Mouse (Mus musculus) MEL (cell line): ENCODE results near the gene Tmem120a. TPM values are rescaled to one million over a fixed set of nuclear protein-coding genes. Genes with fewer than 3 reads are reported as not detected.

Experiments
- DNase-seq: peaks from one replicate; pipeline ENCODE4 v3.0.0; 2011; ENCODE audit warnings: low read depth, low spot score
- H3K27ac ChIP-seq: 2 replicates; pipeline ENCODE4 v1.5.1; 2012; ENCODE audit warnings: low read depth, mild to moderate bottlenecking, control low read depth, low read length, moderate library complexity; ENCODE audit not compliant: control insufficient read depth
- H3K27me3 ChIP-seq, 2 experiments: fragments of 150-350 bp in 1 of 2; sonication (generic) in 1 of 2; 2 replicates each; pipeline ENCODE4 v1.6.1; 2012; ENCODE audit warnings: low read length in 2 of 2, mild to moderate bottlenecking in 2 of 2, improper control_type of control experiment in 1 of 2, moderate library complexity in 1 of 2; ENCODE audit not compliant: insufficient read depth in 2 of 2, control insufficient read depth in 1 of 2
- H3K36me3 ChIP-seq, 2 experiments: 2 replicates each; pipeline ENCODE4 v1.6.1; 2012 to 2014; ENCODE audit warnings: low read length in 2 of 2, improper control_type of control experiment in 1 of 2, inconsistent platforms in 1 of 2, mild to moderate bottlenecking in 1 of 2; ENCODE audit not compliant: insufficient read depth in 2 of 2, control insufficient read depth in 1 of 2
- H3K4me1 ChIP-seq, 2 experiments: fragments of 150-350 bp in 1 of 2; sonication (generic) in 1 of 2; 2 replicates each; pipeline ENCODE4 v1.6.1; 2012; ENCODE audit warnings: low read length in 2 of 2, improper control_type of control experiment in 1 of 2, mild to moderate bottlenecking in 1 of 2; ENCODE audit not compliant: insufficient read depth in 2 of 2, control insufficient read depth in 1 of 2
- H3K4me3 ChIP-seq, 2 experiments: fragments of 150-350 bp in 1 of 2; sonication (generic) in 1 of 2; 2 replicates each; pipeline ENCODE4 v1.5.1; 2012; ENCODE audit warnings: low read depth in 2 of 2, low read length in 2 of 2, mild to moderate bottlenecking in 2 of 2, moderate library complexity in 2 of 2, control low read depth in 1 of 2, improper control_type of control experiment in 1 of 2; ENCODE audit not compliant: control insufficient read depth in 1 of 2, insufficient read depth in 1 of 2
- H3K79me2 ChIP-seq: 2 replicates; pipeline ENCODE4 v1.6.1; 2012; ENCODE audit warnings: mild to moderate bottlenecking, low read length, moderate library complexity; ENCODE audit not compliant: control insufficient read depth, poor library complexity, insufficient read depth
- H3K9ac ChIP-seq: 2 replicates; pipeline ENCODE4 v1.6.1; 2012; ENCODE audit warnings: low read depth, mild to moderate bottlenecking, control low read depth, low read length, moderate library complexity; ENCODE audit not compliant: control insufficient read depth, poor library complexity, severe bottlenecking
- H3K9me3 ChIP-seq: fragments of 150-350 bp; sonication (generic); replicated peaks from 2 replicates; pipeline ENCODE4 v1.6.1; 2012; ENCODE audit warnings: mild to moderate bottlenecking, low read length, improper control_type of control experiment, moderate library complexity; ENCODE audit not compliant: insufficient read depth
- BHLHE40 ChIP-seq: IDR thresholded peaks from 2 replicates; pipeline ENCODE4 v1.6.1; 2012; ENCODE audit warnings: low read depth, mild to moderate bottlenecking, inconsistent platforms, low read length, improper control_type of control experiment, borderline replicate concordance
- CHD1 ChIP-seq: IDR thresholded peaks from 2 replicates; pipeline ENCODE4 v1.6.1; 2012; ENCODE audit warnings: low read depth, mild to moderate bottlenecking, inconsistent platforms, low read length, improper control_type of control experiment
- CTCF ChIP-seq, 3 experiments: IDR thresholded peaks in 2 of 3; conservative IDR thresholded peaks in 1 of 3; 2 replicates each; pipeline ENCODE4 v1.5.1; 2011 to 2012; ENCODE audit warnings: low read length in 3 of 3, low read depth in 2 of 3, mild to moderate bottlenecking in 2 of 3, improper control_type of control experiment in 1 of 3, inconsistent platforms in 1 of 3, mixed read lengths in 1 of 3, moderate library complexity in 1 of 3; ENCODE audit not compliant: control insufficient read depth in 1 of 3, insufficient read depth in 1 of 3, poor library complexity in 1 of 3, severe bottlenecking in 1 of 3
- ETS1 ChIP-seq: IDR thresholded peaks from 2 replicates; pipeline ENCODE4 v1.6.1; 2012; ENCODE audit warnings: low read depth, mild to moderate bottlenecking, inconsistent platforms, low read length, improper control_type of control experiment, moderate library complexity
- GATA1 ChIP-seq: IDR thresholded peaks from 2 replicates; pipeline ENCODE4 v1.6.1; 2011; ENCODE audit warnings: low read depth, low read length, improper control_type of control experiment
- HCFC1 ChIP-seq: IDR thresholded peaks from 2 replicates; pipeline ENCODE4 v1.6.1; 2012; ENCODE audit warnings: low read depth, mild to moderate bottlenecking, inconsistent platforms, low read length, improper control_type of control experiment, moderate library complexity
- MAX ChIP-seq: IDR thresholded peaks from 2 replicates; pipeline ENCODE4 v1.6.1; 2011; ENCODE audit warnings: low read length, improper control_type of control experiment
- MEF2A ChIP-seq: IDR thresholded peaks from 2 replicates; pipeline ENCODE4 v1.6.1; 2014; ENCODE audit warnings: low read depth, mild to moderate bottlenecking, inconsistent platforms, low read length, improper control_type of control experiment; ENCODE audit not compliant: poor library complexity, insufficient replicate concordance, severe bottlenecking; ENCODE audit errors: extremely low read depth
- MYC ChIP-seq: IDR thresholded peaks from 2 replicates; pipeline ENCODE4 v1.6.1; 2011; ENCODE audit warnings: low read depth, mild to moderate bottlenecking, low read length, improper control_type of control experiment, moderate library complexity
- NELFE ChIP-seq: IDR thresholded peaks from 2 replicates; pipeline ENCODE4 v1.6.1; 2011; ENCODE audit warnings: low read depth, low read length, improper control_type of control experiment
- POLR2A ChIP-seq, 2 experiments: IDR thresholded peaks; 2 replicates each; pipeline ENCODE4 v1.6.1; 2011 to 2012; ENCODE audit warnings: low read length in 2 of 2, mild to moderate bottlenecking in 2 of 2, control low read depth in 1 of 2, improper control_type of control experiment in 1 of 2, low read depth in 1 of 2, moderate library complexity in 1 of 2; ENCODE audit not compliant: control insufficient read depth in 1 of 2, insufficient read depth in 1 of 2, poor library complexity in 1 of 2
- POLR2AphosphoS5 ChIP-seq: IDR thresholded peaks from 2 replicates; pipeline ENCODE4 v1.6.1; 2012; ENCODE audit warnings: low read depth, borderline replicate concordance, mild to moderate bottlenecking, inconsistent platforms, low read length, moderate library complexity, mixed read lengths
- RAD21 ChIP-seq: IDR thresholded peaks from 2 replicates; pipeline ENCODE4 v1.6.1; 2011; ENCODE audit warnings: mild to moderate bottlenecking, low read depth, low read length, improper control_type of control experiment
- RCOR1 ChIP-seq: IDR thresholded peaks from 2 replicates; pipeline ENCODE4 v1.6.1; 2012; ENCODE audit warnings: low read depth, mild to moderate bottlenecking, inconsistent platforms, low read length, improper control_type of control experiment
- SIN3A ChIP-seq: IDR thresholded peaks from 2 replicates; pipeline ENCODE4 v1.6.1; 2012; ENCODE audit warnings: low read length, improper control_type of control experiment, inconsistent platforms
- SMC3 ChIP-seq: IDR thresholded peaks from 2 replicates; pipeline ENCODE4 v1.6.1; 2011; ENCODE audit warnings: low read depth, low read length, improper control_type of control experiment
- UBTF ChIP-seq: IDR thresholded peaks from 2 replicates; pipeline ENCODE4 v1.6.1; 2012; ENCODE audit warnings: low read depth, mild to moderate bottlenecking, inconsistent platforms, low read length, improper control_type of control experiment, moderate library complexity, borderline replicate concordance; ENCODE audit not compliant: insufficient read depth
- ZC3H11A ChIP-seq: IDR thresholded peaks from 2 replicates; pipeline ENCODE4 v1.6.1; 2012; ENCODE audit warnings: low read depth, mild to moderate bottlenecking, inconsistent platforms, low read length, improper control_type of control experiment
- ZKSCAN1 ChIP-seq: IDR thresholded peaks from 2 replicates; pipeline ENCODE4 v1.6.1; 2012; ENCODE audit warnings: low read depth, mild to moderate bottlenecking, inconsistent platforms, low read length, improper control_type of control experiment, moderate library complexity
- polyA plus RNA-seq, 2 experiments: library from polyadenylated mRNA; stranded (reverse) in 1 of 2; unstranded in 1 of 2; fragments of >175 nt in 1 of 2; fragments of >200 nt in 1 of 2; gene quantifications; 2 replicates each; pipeline versions ENCODE4 v1.2.1 to v1.2.4; 2012; ENCODE audit warnings: low replicate concordance in 2 of 2, low read depth in 1 of 2; ENCODE audit not compliant: insufficient read length in 2 of 2, insufficient read depth in 1 of 2, missing spikeins in 1 of 2
- total RNA-seq: library from RNA; depleted of rRNA; stranded (reverse); fragments of 300-350 nt; gene quantifications from 2 replicates; pipeline ENCODE4 v1.2.3, GENCODE M21; 2012

The Tmem120a gene
- total and polyA plus RNA-seq, 3 experiments, result 19.6 to 38.8 TPM; not detected in 1

GRCm38 (mm10) chr5:135734057-135734680 is 10.1 kb downstream of the Tmem120a start:
- Histone ChIP-seq H3K9ac (no peak overlapping the region), H3K4me1 (0 out of 4 replicates have a peak, but pooled peaks cover 0 to 3% of the 10 kb centered on the region in 2 experiments), H3K9me3 (no peaks in the 10 kb centered on the region), H3K4me3 (no peak overlapping the region), H3K79me2 (no peaks in the 10 kb centered on the region), H3K36me3 (peaks cover 0 to 2% of the 10 kb centered on the region in 2 experiments; a peak in 2 of 4 replicates), H3K27me3 (no peaks in the 10 kb centered on the region), H3K27ac (no peak overlapping the region)
- no peak for DNase-seq
- TF ChIP-seq POLR2A (IDR thresholded peaks at IDR 0.05; ENCODE audit: control insufficient read depth in 1 of 2, insufficient read depth in 1 of 2, low read depth in 1 of 2, low read length in 2 of 2, poor library complexity in 1 of 2) (no peak), MEF2A (no peak), UBTF (no peak), GATA1 (no peak), SIN3A (no peak), CTCF (IDR thresholded peaks at IDR 0.05 in 2 of 3, conservative IDR thresholded peaks at IDR 0.05 in 1 of 3; ENCODE audit: control insufficient read depth in 1 of 3, insufficient read depth in 1 of 3, low read depth in 2 of 3, low read length in 3 of 3, poor library complexity in 1 of 3, severe bottlenecking in 1 of 3) (no peak), BHLHE40 (no peak), HCFC1 (no peak), MAX (no peak)

GRCm38 (mm10) chr5:135733071-135733470 is 11.2 kb downstream of the Tmem120a start:
- no peak for DNase-seq
- Histone ChIP-seq H3K9ac (no peak overlapping the region), H3K4me1 (0 out of 4 replicates have a peak, but pooled peaks cover 0 to under 1% of the 10 kb centered on the region in 2 experiments), H3K79me2 (no peaks in the 10 kb centered on the region), H3K4me3 (no peak overlapping the region), H3K27me3 (no peaks in the 10 kb centered on the region), H3K9me3 (no peaks in the 10 kb centered on the region), H3K27ac (no peak overlapping the region), H3K36me3 (peaks cover 0 to 2% of the 10 kb centered on the region in 2 experiments; a peak in 2 of 4 replicates)
- TF ChIP-seq POLR2AphosphoS5 (no peak), RAD21 (no peak), SMC3 (no peak), NELFE (no peak), RCOR1 (no peak), ZC3H11A (no peak)

GRCm38 (mm10) chr5:135731322-135731721 is 12.9 kb downstream of the Tmem120a start:
- Histone ChIP-seq H3K79me2 (no peaks in the 10 kb centered on the region), H3K27ac (no peak overlapping the region), H3K9ac (no peak overlapping the region), H3K4me3 (no peak overlapping the region), H3K9me3 (no peaks in the 10 kb centered on the region), H3K4me1 (no peaks in the 10 kb centered on the region), H3K27me3 (no peaks in the 10 kb centered on the region), H3K36me3 (peaks cover 0 to 2% of the 10 kb centered on the region in 2 experiments; a peak in 2 of 4 replicates)
- DNase-seq, result no peak
- TF ChIP-seq ETS1, result no peak
- TF ChIP-seq CHD1, result no peak
- TF ChIP-seq MYC, result no peak
- no peak for TF ChIP-seq CTCF (IDR thresholded peaks at IDR 0.05 in 2 of 3, conservative IDR thresholded peaks at IDR 0.05 in 1 of 3; ENCODE audit: control insufficient read depth in 1 of 3, insufficient read depth in 1 of 3, low read depth in 2 of 3, low read length in 3 of 3, poor library complexity in 1 of 3, severe bottlenecking in 1 of 3)
- TF ChIP-seq ZKSCAN1, result no peak
- no peak for TF ChIP-seq RAD21
- no peak for TF ChIP-seq SIN3A
